Mouse (Mus musculus) adrenal gland, postnatal 36 days (tissue): ENCODE results near the gene Ndel1. TPM values are rescaled to one million over a fixed set of nuclear protein-coding genes. Genes with fewer than 3 reads are reported as not detected.
"Not testable (repeated sequence)": the region's sequence is repeated elsewhere in the genome, so short reads cannot be mapped to it uniquely, and the experiment has no call there.

Experiments
- DNase-seq, 2 experiments: peaks; one replicate each; pipeline ENCODE4 v3.0.0; 2021; ENCODE audit warnings: mixed read lengths in 1 of 2
- total RNA-seq, 2 experiments: library from RNA; stranded (reverse); gene quantifications; 2 replicates each; pipeline ENCODE4 v1.2.3; 2021

Gene Ndel1
- total RNA-seq, 2 experiments from 2014 or later, result 58.4 to 81.8 TPM

DNA sequence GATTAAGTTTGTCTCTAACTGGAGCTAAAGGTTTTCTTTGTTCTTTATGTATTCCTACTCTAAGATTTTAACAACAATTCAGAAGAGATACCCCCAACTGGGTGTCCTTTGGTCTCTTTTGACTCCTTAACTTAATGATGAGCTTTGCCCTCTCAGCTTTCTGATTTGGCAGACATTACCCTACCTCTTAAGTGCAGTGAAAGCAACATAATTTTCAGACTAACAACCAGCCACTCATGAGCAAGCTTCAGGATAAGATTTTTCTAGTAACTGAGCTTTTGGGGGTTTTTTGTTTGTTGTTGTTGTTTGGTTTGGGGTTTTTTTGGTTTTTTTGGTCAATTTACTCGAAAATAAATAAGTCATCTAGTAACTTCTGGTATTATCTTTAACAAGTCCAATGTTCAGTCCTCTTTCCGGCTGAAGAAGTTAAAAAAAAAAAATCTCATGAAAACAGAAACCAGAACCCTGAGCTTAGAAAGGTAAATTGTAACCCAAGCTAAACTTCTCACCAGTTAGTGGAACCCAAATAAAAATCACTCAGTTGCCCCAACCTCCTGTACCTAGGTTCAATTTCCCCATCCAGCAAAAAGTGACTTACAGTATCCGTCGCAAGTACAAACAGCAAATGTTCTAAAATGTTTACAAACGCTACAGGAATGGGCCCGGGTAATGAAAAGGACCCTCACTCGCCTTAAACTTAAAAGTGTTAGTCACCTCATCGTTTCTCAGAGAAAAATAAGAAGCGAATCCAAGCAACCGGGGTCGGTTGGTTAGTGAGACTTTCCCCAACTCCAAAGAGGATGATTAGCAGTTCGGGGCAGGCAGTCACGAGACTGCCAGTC is 19.8 kb downstream of the Ndel1 start:
- no peak for DNase-seq

DNA sequence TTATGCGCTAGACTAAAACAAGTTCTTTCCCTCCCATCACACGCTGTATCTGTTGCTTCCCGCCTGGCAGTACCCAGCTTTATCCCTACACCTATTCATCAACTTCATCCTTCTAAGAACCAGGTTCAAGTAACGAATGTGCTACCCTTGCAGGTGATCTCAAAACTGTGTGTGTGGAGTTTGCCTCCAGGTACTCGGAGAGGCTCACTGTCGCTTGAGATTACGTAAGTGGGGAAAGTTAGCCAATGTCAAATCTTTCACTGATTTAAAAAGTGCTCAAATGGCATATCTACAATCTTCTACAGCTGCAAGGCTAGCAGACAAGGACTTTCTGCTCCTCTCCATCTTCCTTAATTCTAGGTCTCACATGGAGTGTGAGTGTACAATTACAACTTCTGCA is 20.8 kb downstream of the Ndel1 start:
- no peak for DNase-seq

DNA sequence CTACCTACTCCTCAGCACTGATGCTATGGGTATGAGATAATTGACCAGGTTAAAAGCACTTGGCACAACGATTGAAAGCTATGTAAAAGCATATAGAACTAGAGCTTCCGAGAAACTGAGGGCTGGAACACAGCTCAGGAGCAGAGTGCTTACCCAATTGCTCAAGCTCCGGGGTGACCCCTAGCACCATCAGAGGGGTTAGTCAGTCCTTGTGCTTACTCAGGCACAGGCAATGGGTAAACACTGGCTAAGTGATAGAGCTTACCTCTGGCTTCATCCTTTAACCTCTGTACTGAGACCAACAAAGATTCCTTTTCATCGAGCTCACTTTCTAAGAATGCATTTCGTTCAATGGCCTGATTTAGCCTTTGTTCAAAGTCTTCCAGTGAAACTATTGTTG is 32.1 kb downstream of the Ndel1 start:
- no peak for DNase-seq

DNA sequence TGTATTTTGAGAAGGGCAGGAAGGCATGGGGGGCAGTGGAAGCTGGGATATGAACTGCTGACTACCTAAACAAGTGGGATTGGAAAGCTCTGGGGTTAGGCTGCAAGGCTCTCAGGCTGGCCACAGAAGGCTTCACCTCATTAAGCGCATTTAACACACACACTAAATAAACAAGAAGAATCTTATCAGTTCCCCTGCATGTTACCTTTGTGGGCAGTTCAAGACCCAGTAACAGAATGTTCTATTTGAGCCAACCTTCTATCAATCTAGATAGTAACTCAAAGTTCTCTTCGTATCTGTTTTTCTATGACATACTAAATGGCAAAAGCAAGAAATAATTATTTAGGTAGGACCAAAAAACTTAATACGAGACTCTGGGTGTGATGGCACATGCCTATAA is 36.6 kb downstream of the Ndel1 start:
- no peak for DNase-seq

DNA sequence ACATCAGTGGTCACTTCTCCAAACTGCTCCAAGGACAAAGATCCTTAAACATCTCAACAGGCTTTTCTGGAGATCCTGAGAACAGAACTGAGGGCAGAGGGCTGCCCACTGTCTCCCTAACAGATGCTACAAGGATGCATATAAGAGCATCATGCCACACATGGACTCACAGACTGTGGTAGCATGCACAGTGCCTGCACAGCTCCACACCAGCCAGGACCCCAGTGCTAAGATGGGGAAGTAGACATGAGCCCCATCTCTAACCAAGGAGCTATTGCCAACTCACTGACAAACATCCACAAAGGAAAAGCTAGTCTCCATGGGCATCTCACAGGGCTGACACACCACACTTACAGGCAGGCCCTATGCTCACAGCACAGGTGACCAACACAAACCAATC is 38.1 kb downstream of the Ndel1 start:
- no peak for DNase-seq

DNA sequence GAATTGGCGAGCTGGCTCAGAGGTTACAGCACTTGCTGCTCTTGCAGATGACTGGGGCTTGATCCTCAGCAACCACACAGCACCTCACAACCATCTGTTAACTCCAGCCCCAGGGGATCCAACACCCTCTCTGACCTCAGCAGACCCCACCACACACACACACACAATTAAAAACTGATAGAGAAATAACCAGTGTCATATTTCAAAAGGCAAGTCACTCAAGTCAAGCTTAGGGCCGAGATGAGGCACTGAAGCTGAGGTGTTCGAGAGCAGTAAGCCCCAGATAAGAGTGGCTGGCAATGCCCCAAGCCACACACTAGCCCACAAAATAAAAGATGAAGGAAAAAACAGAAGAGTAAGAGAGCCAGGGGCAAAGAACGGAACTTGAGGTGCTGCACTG is 38.9 kb downstream of the Ndel1 start:
- DNase-seq, result no peak

DNA sequence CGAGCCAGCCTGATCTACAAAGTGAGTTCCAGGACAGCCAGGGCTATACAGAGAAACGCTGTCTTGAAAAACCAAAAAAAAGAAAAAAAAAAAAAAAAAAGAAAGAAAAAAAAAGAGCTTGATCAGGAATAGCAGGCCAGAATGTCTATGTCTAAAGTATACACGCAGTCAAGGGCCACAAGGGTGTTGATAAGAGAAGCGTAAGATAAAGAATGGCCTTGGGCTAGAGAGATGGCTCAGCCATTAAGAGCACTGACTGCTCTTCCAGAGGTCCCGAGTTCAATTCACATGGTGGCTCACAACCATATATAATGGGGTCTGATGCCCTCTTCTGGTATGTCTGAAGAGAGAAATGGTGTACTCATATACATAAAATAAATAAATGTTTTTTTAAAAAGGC is 40.1 kb downstream of the Ndel1 start:
- DNase-seq, result not testable (repeated sequence)

DNA sequence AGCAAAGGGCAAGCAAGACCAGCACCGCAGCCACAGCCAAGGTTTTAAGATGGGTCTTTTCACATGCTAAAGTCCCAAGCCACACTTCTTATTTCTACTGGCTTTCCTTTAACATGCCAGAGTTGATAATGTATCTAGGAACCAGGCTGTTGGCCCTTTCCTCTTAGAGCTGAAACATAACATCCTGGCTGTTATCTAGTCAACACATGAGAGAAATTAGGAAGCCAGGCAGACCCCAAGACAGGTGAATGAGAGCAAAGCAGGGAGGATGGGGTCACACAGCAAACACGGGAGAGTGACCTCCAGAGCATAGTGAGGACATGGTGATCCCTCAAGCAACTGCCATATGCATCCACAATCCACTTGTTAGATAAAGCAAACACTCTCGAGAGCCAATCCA is 44.9 kb downstream of the Ndel1 start:
- no peak for DNase-seq

DNA sequence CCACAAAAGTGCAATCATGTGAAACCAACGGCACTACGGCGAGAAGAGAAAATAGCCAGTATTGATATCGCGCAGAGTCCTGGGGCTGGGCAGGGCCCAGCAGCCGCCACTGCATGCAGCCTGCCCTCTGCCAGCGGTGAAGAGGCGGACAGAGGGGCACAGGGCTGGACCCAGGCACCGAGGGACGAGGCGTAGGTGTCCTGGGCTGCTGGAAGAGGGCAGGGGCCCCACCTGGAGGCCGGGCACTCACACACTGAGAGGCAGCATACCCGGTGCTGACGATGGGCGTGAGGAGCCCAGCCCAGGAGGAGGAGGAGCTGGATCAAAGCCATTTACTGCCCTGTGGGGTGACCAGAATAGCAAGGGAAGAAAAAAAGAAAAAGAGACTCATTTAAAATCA is 49.3 kb downstream of the Ndel1 start:
- no peak for DNase-seq

DNA sequence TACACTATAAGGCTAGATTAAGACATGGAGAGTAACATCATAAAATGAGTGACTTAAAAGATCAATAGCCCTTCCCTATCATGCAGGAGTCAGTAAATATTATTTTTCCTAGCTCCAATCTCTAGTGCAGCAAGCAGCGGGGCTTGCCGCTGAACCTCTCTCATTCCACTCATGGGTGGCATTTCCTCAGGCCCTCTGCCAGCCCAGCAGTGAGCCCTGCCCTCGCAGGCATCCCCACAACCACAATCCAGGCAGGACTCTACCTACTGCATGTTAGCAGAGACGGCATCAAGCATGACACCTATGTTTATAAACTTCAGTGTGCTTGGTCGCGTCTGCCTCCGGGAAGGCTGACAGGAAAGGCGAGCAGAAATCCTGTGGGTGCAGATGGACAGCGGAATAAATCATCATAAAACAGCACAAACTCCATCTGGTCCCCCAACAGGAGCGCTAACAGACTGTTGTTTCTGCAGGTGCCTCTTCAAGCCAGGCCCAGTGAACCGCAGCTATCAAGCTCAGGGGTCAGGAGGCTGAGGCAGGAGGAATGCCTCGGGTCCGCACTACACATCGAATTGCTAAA is 52.3 kb downstream of the Ndel1 start:
- DNase-seq, result no peak

DNA sequence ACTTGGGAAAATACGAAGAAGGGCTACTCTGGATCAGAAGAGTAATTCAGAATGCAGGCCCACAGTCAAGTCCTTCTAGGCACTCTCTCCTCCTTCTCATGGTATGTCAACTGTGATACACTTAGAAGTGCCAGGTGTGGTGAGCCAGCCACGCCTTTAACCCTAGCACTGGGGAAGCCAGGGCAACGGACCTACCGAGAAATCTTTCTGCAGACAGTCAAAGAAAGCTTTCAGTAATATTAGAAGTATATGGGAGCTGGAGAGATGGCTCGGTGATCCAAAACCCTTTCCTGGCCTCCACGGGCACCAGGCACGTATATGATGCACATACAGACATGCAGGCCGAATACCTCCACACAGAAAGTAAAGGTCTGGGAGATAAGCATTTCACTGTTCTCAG is 53.2 kb downstream of the Ndel1 start:
- DNase-seq, result no peak

DNA sequence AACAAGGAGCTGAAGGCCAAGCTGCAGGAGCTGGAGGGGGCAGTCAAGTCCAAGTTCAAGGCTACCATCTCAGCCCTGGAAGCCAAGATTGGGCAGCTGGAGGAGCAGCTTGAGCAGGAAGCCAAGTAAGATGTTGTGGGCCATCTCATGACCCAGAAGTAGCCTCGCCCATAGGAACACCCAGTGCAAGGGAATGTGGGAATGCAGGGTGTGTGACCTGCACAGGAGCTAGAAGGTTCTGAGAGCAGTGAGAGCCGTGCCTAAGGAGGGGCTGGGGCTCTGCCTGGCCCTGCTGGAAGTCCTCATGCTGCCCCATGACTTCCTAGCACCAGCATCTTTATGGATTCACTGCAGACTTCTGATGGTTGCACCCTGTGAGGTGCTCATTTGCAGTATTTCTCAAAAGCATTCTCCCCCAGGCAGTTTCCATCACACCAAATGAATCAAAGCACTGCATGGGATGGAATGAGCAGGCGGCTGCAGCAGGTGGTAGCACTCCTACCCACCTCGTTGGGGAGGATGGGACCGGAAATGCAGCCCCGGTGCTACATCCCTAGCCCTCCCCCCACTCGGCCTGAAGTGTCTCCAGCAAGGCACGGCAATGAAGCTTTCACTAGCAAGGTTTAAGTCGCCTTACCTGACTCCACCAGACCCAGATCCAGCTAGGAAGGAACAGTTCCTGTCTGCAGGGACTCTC is 59.6 kb downstream of the Ndel1 start:
- peak in 1 of 2 experiments; percentile 21 for DNase-seq

DNA sequence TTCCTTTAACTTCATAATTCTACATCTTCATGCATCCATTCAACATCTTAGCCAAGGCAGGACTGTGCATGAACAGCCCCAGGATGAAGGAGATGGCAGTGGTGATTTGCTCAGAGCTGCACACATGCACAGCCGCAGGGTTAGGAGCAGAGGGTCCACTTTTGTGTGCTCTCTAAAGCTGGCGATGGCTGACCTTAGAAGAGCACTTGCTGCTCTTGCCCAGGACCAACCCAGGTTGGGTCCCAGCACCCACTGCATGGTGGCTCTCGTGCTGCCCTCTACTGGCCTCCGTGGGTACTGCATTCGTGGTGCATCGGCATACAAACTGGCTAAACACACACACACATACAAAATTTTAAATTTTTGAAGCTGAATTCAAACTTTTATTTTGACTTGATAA is 63.9 kb downstream of the Ndel1 start:
- DNase-seq, result peak; percentile 70 to 80

DNA sequence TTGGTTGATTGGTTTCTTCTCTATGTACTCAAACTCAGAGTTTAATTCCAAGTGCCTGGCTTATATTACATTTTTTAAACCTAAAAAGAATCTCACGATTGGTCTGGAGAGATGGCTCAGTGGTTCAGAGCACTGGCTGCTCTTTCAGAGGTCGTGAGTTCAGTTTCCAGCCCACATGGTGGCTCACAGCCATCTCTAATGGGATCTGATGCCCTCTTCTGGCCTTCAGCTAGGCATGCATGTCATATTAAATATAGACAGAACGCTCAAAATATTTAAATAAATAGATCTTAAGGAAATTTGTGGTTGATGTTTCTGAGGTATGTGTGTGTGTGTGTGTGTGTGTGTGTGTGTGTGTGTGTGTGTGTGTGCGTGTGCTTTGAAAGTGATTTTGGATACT is 66.5 kb downstream of the Ndel1 start:
- DNase-seq, result peak in 1 of 2 experiments; percentile 26

DNA sequence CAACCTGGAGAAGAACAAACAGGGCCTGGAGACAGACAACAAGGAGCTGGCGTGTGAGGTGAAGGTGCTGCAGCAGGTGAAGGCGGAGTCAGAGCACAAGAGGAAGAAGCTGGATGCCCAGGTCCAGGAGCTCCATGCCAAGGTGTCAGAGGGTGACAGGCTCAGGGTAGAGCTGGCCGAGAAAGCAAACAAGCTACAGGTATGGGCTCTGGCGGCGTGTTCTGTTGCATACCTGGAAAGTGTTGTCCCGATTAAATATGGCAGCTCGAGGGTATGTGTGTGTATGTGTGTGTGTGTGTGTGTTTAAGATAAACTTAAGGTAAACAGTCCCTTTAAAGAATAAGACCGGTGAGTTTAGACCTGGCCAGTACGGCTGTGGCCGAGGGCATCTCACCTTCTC is 73.4 kb downstream of the Ndel1 start:
- DNase-seq, result no peak

DNA sequence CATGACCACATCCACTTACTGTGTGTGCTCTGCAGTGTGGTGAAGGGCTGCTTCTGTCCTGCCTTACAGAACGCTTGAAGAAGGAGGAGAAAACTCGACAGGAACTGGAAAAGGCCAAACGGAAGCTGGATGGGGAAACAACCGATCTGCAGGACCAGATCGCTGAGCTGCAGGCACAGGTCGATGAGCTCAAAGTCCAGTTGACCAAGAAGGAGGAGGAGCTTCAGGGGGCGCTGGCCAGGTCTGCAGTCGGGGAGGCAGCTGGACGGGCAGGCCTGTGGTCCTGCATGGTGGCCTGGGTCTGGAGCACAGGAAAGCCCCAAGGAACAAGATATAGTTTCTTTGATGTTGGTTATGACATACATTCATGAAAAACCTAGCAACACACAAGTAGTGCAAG is 79.9 kb downstream of the Ndel1 start:
- no peak for DNase-seq

DNA sequence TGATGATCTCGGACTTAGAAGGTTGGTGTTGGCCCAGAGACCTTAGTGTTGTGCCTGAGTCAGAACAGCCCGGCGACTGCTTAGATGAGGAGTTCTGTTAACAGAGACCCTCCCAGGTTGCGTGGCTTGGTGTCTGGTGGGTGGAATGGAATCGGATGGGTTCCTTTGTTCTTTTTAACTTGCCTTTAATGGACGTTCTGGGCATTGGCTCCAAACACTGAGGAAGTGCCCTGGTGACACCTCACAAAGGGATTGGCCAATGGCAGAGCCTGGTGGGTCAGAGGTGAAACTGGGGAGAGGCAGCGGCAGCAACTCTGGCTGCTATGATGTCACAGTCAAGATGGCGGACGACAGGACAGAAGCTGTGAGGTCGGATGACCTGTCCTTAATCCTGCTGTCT is 80.9 kb downstream of the Ndel1 start:
- DNase-seq, result no peak

DNA sequence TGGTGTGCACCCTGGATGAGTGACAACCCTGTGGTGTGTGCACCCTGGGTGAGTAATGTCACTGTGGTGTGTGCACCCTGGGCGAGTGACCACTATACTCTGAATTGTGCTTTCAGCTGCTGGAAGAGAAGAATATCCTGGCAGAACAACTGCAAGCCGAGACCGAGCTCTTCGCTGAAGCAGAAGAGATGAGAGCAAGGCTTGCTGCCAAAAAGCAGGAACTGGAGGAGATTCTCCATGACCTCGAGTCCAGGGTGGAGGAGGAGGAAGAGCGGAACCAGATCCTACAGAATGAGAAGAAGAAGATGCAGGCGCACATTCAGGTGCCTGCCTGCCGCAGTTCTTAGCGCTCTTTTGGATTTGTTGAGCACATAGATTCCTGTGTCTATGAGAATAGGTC is 84.4 kb downstream of the Ndel1 start:
- DNase-seq, result no peak

DNA sequence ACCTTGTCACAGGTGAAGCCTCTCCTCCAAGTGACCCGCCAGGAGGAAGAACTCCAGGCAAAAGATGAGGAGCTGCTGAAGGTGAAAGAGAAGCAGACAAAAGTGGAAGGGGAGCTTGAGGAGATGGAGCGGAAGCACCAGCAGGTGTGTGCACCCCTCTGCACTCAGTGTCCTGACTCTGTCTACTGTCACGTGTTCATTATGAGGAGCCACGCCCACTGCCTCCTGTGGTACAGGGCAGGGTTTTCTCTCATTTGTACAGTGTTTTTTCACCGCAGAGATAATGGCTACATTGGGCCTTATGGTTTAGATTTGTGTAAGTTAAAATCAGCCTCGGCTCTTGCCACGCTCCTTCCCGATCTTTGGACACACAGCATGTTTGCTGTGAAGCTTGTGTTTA is 85.8 kb downstream of the Ndel1 start:
- no peak for DNase-seq

DNA sequence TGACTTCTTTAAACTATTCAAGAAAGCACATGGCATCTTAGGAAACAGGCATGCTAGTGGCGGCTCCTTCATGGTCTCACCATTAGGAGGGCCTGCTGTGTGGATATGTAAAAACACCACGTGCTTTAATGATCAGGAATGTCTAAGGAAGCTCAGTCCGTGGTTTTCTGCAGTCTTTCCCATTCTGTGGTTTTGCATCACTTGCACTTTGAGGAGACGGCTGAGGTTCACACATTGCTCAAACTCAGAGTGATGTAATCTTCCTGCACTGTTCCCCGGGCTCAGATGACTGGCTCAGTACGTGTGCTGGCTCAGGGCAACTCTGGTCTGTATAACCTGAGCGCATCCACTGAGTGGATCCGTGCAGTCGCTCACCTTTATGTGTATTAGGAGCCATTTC is 89.3 kb downstream of the Ndel1 start:
- DNase-seq, result no peak

DNA sequence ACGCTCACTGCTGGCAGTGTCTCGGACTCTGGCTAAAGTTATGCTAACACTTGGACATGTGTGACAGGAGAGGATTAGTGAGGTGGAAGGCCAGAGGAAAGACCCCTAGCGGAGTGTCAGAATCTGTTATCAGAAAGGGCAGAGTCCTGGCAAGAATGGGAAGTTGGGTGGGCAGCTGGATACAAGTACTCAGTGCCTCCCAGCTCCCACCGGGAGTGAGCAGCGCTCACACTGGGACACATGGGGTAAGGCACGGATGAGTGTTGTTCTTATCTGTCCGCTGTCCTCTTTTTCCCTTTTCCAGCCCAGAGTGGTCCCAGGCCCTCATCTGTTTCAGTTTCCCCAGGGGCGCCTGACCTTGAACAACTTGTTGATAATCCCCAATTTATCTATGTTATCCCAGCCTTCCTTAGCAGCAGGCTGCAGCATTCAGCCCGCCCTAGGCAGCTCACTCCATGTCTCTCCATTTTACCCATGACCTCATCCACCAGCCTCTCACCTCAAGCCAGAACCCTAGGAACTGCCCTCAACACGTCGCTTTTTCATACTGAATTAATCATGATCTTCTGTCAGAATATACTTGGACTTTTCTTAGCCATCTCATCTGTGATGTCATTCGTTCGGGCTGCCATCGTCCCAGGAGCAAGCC is 91.1 kb downstream of the Ndel1 start:
- DNase-seq, result no peak

DNA sequence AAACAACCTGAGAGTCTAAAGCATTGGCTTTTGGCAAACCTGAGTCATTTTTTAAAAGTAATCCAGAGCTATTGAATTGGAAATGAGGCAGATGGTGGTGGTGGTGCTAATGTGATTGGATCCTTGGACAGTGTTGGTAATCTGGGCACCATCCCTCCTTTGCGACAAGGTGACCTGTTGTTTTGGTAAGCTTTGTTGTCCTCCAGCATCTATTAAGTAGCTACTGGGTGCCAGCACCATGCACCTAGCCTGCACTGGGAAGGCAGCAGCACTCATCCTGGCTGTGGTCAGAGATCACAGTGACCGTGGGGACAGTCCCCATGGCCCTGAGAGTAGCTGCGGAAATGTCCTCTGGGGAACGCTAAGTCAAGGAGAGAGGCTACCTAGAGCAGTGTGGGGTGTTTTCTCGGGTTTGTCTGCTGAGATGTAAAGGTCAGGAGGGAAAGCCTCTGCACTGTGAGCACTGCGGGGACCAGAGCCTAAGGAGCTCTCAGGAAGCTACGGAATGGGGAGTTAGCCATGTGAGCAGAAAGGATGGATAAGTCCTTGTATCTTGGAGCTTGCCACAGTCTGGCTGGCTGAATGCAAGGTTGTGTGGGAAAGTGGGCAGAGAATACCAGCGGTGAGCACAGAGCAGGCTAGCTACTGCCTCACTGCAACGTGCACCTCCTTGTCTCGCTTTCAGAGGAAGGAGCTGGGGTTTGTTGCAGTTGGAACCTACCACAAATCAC is 91.8 kb downstream of the Ndel1 start:
- no peak for DNase-seq
